Mouse (Mus musculus) adrenal gland, postnatal 25 days (tissue): Measurements from ENCODE around the gene Clmn. TPM values are rescaled to one million over a fixed set of nuclear protein-coding genes. Genes with fewer than 3 reads are reported as not detected.

Source experiments
- DNase-seq: peaks from one replicate; pipeline ENCODE4 v3.0.0; 2021; ENCODE audit warnings: mixed read lengths
- total RNA-seq: library from RNA; stranded (reverse); gene quantifications from 2 replicates; pipeline ENCODE4 v1.2.3, GENCODE M21; 2021

Gene Clmn
- total RNA-seq, 1 experiment from 2014 or later = 12.4 TPM

DNA sequence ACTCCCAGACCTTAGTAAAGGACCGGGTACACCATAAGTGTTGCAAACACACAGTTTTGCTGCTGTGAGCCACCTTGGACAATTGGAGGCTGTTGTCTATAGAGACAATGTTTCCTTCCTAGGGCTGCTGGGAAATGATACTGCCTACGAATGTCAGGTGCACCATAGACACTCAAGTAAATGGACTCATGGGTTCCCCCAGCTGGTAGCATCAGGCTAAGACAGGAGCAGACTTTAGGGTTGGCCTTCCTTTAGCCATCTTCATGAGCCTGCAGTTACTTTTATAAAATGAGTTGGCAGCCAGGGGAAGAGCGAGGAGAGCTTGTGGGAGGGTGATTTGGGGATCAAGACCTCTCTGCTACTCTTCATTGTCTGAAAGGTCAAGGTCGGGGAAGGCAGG is 52.2 kb downstream of the Clmn start:
- no peak for DNase-seq

DNA sequence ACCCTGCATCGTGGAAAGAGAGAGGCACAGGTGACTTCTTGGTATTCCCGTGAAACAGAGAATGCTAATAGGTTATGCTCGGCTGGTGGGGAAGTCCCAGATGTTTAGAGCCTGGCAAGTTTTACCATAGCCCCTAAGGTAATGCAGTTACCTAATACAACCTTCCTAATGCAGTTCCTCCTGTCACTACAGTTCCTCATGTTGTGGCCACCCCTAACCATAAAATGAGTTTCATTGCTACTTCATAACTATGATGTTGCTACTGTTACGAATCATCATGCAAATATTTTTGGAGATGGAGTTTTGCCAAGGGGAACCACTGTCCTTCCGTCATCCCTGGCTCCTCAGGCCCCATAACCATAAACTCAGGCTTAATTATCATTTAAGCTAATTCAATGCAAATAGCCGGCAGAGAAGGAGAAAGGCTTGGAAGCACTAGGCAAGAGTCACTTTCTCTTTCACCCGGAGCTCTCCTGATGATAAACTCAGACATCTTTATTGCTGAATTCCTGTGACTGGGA is 53.9 kb downstream of the Clmn start:
- no peak for DNase-seq

DNA sequence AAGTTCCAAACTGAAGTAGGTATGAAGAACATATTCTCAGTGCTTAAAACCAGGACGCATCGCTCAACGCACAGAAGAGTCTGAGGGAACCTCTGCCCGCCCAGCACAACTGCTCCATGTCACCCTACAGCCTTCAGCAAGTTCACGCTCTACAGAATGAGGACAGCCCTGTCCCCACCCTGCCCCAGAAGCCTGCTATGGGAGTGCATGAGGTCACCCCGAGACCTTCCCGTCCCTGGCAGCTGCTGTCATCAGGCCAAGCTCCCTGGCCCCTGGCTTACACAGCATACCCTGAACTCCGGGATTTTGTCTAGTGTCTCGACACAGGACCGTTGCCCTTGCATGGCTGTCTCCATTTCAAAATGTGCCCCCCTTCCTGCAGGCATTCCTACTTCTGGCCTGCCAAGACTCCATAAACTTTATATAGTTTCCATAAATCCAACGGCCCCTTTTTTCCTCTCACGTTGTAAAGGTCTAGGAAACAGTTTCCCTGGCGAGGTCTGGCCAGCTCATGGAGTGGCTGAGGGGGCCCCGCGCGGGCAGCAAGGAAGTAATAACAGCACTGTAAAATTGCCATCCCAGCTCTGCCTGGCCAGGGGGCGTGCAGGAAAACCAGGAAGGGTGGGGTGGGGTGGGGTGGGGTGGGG is 56.3 kb downstream of the Clmn start:
- peak; percentile 27 for DNase-seq

DNA sequence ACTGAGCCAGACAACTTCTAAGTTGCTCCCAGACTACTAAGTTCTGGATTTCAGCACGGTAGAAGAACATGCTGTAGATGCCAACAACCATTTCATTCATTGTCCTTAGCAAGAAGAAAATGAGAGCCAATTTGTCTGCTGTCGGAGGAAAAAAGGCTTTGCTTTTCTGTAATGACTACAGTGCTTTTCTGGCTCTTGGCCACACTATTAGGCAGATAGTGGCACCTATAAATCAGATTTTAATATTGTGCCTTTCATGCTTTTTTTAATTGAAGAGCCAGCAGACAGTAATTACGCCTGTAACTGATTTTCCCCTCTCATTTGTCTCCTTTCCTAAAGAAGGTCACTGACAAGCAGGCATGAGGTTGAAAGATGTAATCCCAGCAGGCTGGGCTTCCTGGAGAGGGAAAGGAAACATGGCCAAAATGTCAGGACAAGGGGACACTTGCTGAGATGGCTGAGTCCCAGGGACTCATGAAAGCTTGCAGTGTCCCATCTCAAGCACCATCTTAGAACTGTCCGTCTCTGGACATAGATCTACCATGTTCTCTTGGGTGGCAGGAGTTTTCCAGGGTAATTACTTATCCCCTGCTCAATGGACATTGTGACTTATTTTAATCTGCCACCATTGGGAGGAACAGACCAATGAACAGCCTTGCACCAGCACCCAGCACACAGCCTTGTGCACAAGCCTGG is 58.0 kb downstream of the Clmn start:
- no peak for DNase-seq

DNA sequence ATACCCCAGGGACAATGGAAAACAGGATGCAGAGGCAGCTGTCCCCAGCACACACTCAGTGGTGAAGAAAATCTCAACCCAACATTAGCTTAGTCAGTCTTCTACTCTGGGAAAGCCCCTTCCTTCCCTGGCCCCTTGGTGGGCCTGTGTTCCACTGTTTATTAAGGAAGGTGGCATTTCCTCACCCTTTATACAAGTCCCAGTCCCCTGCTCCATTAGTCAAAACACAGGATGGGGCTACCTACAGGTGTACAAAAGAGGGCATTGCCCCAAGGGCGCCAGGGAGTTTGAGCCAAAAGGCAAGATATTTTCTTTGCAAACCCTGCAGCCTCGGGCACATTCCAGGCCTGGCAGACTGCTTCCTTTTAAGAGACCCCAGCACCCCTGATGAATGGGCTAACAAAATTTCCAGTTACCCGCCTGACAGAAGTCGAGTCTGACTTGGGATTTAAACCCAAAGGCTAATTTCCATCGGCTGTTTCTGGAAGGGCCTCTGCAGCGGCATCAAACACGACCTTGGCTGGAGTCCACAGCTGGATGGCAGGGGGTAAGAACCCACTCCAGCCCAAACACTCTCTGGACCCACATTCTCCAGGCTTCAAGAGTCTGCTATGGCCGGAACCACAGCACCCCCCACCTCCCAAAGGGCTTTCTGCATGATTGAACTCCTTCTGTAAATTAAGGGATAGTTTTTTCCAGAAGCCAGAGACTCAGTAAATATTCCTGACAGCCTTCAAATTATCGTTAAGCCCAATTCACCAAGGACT is 63.2 kb downstream of the Clmn start:
- DNase-seq = peak; percentile 24

DNA sequence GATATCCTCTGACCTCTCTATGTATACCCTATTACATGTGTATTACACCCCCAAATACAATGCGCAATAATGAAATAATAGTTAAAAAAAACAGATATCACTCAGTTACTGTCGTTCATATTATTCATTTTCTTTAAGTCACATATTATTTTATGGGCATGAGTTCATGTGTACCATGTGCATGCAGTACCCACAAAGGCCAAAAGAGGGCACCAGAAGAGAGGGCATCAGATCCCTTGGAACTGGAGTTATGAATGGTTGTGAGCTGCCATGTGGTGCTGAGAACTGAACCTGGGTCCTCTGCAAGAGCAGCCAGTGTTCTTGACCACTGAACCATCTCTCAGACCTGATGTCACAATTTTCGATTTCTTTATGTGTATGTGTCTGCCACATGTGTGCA is 65.5 kb downstream of the Clmn start:
- DNase-seq = no peak

DNA sequence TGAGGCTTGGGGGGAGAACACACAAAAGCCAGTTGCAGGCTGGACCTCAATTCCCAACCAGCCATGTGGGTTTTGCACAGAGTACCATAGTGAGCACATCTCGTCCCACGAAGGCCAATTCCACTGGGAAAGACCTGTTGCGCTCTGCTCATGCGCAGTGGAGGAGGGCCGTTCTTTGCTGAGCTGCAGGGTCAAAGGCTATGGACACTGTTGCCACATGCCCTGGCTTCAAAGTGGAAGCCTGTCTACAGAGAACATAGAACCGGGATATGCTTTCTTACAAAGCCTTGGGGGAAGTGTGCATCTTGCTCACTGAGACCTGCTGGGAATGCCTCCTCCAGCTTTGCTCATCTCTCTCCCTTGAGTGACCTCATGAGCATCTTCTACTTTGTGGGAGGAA is 67.0 kb downstream of the Clmn start:
- no peak for DNase-seq

DNA sequence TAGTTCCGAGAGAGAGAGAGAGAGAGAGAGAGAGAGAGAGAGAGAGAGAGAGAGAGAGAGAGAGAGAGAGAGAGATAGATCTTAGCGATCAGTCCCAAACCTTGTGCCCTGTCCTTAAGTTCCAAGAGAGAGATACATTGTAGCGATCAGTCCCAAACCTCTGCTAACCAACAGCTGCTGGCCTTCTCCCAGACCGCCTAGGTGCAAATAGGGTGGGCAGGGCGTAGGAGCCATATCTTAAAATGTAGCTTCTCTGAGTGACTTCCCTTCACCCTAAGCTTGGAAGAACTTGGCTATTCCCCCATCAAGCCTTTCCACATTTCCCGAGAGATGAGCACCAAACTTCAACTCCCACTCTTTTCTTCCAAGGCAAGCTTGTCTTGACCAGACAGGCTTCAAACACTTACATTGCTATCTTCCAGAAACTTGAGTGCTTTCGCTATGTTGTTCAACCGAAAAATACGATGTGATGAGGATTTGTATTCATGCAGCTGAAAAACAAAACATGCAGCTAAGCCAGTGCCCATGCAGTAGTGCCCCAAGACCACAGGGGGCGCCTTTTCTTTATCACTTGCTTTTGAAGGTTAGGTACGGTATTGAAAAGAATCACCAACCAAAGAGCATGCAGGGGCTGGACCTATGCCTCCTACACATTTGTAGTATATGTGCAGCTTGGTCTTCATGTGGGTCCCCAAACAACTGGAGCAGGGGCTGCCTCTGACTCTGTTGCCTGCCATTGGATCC is 68.1 kb downstream of the Clmn start:
- no peak for DNase-seq

DNA sequence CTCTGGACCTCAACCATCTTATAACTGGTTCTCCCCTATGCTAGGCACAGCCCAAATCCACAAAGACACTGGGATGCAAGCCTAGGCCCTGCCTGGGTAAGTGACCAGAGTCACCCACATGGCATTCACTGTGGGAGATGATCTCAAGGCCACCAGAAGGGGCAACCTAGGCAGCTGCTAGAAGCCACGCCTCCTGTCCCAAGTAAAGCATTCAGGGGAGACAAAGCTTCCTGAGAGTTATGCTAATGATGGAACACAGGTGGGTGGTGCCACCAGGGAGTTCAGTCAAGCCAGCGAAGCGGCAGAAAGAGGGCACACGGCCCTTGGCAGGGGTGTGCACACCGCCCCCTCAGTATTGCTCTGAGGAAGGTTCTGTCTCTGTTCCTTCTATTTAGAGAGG is 69.9 kb downstream of the Clmn start:
- no peak for DNase-seq

DNA sequence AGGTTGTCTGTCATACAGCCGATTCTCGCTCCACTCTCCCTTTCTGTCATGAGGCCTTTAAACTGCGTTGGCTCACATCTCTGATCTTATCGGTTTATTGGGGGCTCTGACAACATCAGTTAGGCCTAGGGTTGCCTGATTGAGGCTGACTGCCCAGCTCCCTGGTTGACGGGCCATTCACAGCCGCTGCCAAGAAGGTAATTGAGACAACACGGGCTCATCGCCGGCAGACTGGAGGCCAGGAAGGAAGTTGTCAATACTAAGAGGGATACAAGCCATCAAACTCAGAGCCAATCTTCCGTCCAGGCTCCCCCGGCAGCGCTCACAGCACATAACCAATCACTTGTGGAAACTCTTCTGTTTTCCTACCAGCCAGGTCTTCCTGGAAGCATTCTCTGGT is 71.4 kb downstream of the Clmn start:
- DNase-seq = no peak

DNA sequence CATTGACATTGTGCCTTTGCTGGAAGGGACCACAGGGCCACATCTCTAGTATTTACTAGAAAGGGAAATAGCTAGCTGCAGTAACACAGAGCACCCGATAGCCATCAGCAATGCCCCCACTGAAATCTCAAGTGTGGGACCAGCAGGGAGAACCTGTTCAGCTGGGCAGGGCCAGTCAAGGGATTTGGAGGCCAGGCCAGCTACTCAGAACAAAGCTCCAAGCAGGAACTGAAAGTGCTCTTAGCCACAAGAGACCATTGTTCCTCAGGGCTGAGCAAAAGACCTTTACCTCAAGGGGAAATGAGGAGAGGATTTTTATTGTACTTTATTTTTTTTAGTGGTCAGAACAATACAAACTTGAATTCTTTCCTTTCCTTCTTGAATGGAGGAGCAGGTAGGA is 87.3 kb downstream of the Clmn start:
- no peak for DNase-seq

DNA sequence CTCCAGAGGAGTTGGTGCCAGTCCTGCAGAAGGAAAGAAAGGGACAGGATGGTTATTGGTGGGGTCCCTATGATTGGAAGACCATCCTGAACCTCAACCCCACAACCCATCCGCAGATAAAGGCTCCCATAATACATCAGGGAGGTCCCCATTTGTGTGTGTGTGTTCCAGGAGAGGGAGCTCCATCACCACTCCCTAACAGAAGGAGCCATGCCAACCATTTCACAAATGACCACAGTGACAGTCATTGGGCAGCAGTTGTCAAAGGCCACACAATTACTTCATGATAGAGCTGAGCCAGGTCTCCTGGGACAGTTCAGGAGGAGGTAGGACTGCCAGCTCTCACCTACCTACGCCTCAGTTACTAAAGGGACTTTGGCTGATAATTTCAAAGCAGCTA is 92.9 kb downstream of the Clmn start:
- DNase-seq = no peak

DNA sequence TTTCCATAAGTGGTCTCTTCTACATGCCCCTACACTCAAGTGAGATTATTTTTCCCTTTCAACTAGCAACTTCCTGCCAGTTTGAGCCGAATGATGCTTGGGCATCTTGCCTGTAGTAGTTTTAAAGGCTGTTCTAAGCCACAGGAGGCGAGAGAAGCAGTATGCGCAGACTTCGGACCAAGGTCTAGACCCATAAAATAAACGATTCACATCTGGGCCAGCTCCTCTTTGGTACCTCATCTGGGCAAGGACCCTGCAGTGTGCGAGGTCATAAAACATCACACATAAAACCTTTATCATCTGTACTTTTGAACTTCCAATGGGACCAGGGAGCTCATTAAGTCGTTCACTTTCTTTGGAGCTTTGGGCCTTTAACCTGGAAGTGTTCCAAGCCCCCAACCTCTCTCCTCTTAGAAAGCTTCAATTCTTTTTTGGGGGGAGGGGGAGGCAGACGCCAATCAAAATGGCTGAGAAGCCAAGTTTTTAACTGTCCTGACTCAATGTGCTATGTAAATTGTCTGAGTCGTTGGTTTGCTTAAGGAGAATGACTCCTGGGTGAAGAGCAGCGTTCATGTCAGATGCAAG is 95.6 kb downstream of the Clmn start:
- no peak for DNase-seq

DNA sequence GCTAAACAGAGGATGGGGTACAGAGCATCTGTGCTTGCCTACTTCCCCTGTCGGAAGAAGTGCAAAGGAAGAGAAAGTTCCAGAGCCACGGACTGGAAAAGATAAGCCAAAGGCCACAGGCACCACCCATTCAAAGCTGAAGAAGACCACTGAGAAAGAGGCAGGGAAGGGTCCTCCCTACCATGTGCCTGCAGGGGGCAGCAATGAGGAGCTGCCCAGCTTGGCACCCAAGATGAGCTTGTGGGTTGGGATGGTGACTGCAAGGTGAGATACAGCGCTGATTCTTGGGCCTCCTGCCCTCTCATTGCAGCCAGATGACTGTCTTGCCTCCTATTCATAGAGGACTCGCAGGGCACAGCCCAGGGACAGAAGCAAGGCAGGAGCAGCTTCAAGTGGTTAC is 97.7 kb downstream of the Clmn start:
- no peak for DNase-seq

DNA sequence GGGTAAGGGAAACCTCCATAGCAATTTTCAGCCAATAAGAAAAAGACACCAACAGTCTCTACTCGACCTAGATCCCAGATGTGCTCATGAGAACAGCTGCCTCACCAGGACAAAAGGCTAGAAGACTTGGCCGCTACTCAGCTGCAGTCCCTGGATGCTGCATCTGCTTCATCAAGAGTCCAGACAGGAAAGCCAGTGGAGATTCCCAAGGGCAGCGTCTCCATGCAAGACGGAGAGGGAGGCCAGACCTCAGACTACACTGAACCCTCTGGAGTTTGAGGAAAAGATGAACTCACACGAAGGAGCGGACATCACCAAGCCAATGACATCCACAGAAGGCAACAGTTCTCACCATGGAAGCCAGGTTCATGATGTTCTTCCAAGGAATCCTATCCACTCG is 99.1 kb downstream of the Clmn start:
- DNase-seq = no peak

DNA sequence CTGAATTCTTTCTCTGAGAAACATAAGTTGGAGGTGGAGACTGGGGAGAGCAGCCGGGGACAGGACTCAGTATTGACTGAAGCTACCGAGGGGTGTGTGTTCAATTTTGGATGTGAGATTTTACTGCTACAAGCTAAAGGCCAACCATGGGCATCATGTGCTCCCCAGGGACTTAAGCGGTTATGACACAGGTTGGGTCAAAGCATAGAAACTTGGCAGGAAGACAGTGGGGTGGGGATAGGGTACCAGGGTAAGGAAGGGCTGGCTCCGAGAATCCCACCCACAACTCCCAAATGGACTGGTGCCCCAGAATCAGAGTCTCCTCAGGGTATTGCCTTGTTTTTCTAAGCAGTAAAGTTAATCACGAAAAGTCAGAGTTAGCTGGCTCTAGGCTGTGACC is 99.8 kb downstream of the Clmn start:
- no peak for DNase-seq

DNA sequence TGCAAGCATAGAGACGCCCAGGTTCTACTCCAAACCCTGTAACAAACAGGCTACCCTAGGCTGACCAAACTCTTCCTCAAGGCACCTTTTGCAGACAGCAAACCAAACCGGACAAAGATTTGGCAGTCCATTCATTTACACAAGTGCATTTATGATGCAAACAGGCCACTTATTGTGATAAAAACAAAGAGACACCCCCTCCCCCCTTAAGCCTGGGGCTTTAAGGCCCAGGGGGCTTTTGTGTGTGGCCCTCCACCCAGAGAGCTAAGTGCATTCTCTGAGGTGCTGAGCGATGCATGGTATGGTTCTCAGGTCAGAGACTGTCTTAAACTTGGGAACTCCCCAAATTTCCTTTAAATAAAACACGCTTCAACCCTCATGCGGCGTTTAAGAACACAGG is 101.0 kb downstream of the Clmn start:
- DNase-seq = no peak

DNA sequence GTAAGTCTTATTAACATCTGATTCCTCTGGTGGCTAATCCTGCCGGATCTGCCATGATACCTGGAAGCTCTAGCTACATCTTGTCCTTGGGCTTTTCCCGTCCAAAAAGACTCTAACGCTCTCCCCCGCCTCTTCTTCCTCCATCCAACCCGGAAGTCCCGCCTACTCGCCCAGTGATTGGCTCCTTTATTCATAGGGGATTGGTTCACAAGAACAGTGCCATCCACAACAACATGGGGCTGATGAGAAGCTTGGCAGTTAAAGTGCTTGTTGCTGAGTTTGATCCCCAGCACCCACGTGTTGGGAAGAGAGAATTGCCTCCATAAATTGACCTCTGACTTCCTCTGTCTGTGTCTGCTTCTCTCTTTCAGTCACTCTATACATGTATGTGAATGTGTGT is 103.5 kb downstream of the Clmn start:
- DNase-seq = no peak

DNA sequence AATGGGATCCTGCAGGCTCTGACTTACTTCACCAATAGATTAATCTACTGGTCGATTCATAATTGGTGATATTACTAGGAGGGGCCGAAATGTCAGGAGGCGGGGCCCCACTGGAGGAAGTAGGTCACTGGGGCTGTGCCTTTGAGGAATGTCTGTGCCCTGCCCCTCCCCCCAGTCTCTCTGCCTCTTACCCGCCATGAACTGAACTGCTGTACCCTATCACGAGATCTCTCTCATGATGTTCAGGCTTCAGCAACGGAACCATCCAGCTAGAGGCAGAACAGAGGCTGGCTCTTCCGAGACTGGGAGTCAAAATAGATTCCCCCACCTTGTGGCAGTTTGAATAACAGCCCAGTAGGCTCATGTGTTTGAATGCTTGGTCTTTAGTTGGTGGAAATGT is 106.8 kb downstream of the Clmn start:
- no peak for DNase-seq

DNA sequence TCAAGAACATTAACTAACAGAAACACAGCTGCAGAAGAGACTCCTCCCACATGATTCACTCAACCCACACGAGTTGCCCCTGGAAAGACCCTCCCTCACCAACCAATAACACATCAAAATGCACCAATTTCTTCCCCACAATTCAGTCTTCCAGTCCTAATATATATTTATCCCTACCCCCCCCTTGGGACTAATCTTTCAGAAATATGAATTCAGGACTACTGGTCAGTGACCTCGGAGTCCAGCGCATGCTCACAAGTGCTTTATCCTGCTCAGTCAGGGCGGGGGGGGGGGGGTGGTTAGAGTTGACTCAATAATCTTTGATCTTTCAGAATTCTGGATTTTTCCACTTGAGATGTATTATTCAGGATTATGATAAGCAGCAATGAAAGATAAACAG is 111.2 kb downstream of the Clmn start:
- peak; percentile 58 for DNase-seq

DNA sequence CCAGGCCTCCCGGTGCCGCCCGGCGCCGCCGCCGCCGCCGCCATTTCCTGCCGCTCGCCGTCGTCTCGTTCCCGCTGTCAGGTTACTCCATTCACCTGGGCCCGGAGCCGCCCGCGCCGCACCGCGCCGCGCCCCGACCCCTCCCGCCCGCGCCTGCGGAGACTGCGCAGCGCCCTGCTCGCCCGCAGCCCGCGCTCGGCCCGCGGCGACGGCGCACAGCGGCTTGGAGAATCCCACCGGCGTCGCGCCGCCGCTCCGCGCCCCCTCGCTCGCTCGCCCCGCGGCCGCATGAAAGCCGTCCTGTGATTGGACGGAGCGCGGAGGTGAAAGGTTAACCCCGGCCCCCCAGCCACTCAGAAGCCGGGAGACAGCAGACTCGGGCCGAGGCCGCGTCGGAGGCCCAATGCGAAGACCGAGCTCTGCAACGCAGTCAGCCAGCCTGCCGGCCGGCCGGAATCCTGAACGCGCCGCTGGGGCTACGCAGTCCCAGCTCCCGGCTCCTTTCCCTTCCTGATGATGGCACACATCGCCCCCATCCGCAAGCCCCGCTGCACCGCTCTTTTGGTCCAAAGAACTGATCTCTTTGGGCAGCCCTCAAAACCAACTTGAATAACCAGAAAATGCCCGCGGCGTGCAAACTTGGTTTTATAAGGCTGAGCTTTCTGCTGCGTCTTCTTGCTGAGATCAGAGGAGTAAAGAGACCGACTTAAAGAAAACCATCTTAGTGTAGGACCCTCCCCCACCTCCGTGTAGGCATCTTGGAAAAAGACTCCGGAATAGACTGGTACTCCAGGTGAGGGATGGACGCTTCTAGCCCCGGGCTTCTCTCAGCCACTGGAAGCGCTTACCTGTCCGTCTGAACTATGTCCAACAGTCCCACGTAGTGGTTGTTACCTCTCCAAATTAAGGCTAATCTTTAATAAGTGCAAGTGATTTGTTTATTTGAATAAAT is 112.8 kb downstream of the Clmn start, which contains the start of gene Dicer1:
Gene Dicer1, minus strand, starts transcription at position 139 of the 952 bp plus-strand sequence.
- peak; percentile 99 for DNase-seq
